Mouse (Mus musculus): ENCODE results near the gene Prdm15.

Gene Prdm15

GRCm38 (mm10) chr16:97817414-97817813 is 34.2 kb downstream of the Prdm15 start:
- no peak for DNase-seq

GRCm38 (mm10) chr16:97815269-97815668 is 36.4 kb downstream of the Prdm15 start:
- DNase-seq, result peak; percentile 28

DNA sequence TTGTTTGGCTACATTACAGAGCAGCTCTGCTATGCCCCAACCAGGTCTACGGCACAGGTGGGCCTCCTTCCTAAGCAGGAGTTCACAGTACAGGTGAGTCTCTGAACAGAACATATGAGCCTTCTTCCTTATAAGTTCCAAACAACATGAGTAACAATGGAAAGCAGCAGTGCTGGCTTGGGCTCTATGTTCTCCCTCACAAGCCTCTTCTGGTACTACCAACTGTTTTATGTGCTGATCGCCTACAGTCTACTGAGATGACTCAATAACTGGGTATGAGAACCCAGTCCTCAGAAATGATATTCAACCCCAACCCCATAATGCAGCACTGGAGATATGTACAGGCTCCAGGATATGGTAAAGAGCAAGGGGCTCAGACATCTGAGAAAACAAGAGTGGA is 37.6 kb downstream of the Prdm15 start:
- no peak for DNase-seq

DNA sequence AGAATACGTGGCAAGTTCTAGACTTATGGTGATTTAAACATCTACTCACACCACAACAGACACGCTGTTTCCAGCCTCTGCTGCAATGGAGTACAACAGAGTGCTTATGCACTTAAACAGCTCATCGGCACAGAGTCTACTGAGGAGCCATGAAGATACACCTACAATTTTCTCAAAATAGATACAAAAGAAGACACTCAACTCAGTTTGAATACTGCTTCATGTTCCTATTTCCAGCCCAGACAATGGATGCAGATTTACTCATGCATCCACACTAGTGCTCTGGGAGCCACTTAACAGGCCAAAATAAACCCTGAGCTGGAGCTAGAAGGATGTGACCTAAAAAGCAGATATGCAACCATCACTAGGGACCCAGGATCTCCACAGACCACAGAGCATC is 42.8 kb downstream of the Prdm15 start:
- DNase-seq, result no peak

DNA sequence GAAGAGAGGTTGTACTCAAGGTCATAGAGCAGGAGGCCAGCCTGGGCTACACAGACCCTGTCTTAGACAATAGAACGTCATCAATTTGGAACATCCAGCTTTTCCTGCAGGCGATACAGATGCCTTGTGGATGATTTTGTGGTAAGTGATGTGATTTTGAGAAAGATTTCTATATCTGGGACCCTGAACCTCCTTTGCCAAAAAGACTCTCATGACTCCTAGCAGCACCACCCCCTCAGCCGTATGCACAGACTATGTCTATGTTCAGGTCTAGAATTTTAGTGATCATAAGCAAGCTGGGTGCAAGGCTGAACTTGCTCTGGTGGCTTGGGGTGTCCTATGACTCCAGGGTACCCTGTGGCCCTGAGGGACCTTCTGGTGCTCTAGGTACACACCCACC is 46.0 kb downstream of the Prdm15 start:
- DNase-seq, result no peak

DNA sequence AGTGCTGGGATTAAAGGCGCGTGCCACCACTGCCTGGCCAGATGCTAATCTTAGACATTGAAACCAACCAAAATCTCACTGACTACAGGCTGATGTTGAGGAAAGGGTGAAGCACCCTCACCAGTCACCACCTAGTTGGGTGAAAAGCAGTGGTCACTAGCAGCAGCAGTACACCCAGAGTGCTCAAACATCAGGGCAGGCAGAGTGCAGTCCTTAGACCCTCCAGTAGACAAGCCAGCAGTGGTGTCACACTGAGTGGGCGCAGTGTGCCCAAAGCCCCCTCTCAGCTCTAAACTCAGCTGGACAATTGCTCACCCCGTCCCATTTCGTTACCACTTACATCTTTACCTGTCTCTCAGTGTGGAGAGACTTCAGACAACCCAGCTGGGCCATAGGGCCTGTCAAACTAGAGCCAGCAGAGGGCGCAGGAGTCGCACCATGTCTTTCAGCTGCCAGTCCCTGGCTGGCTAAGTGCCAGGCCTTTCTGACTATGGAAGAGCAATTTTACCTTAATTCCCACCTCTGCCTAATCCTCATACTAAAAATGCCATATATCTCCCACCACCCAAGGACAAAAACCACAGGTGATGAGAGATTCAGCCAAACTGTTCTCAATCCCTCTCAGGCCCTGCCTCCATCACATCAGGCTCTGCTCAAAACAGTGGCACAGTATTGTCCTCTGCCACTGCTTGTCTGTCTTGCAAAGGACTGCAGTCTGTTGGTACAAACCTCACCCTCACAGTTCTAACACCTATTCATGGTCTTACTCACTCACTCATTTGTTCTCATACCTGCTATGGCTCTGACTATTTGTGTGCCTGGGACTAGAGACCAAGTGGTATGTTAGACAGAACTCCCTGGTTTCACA is 46.7 kb downstream of the Prdm15 start:
- DNase-seq, result peak; percentile 70

GRCm38 (mm10) chr16:97797950-97798869 is 53.4 kb downstream of the Prdm15 start:
- DNase-seq, result no peak

- no peak for DNase-seq
These were observed 54.4 kb downstream of the Prdm15 start for GRCm38 (mm10) chr16:97797212-97797611.

- no peak for DNase-seq
These were observed 57.4 kb downstream of the Prdm15 start for GRCm38 (mm10) chr16:97794256-97794655.

- DNase-seq, result no peak
These were observed 68.6 kb downstream of the Prdm15 start for GRCm38 (mm10) chr16:97783057-97783456.

DNA sequence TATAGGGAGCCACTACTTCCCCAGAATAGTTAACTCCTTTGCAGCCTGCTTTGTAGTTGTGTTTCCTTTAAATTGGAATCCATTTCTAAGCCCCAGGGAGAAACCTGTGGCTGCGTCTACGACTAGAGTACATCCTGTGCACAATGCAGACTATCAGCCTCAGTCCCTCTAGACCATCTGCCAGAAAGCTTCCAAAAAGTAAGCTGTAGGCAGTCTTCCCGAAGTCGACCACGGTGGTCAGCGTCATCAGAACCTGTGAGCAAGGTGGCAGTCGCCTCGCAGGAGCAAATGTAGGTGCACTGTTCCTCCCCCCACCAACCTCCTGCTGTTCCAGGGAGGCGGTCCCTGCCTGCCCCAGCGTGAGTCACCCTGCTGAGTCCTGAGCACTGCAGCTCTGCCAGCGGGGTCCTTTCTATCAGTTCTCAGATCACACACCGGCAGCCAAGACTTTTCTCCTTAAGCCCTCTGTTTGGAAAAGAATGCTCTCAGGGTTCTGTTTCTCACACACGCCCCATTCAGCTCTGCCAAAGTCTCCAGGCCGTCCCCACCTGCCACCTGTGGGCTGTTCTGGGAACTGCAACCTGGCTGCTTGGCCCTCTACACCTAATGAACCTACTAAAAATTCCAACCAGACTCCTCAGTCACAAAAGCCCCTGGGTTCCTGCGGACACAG is 73.2 kb downstream of the Prdm15 start:
- DNase-seq, result peak; percentile 47

DNA sequence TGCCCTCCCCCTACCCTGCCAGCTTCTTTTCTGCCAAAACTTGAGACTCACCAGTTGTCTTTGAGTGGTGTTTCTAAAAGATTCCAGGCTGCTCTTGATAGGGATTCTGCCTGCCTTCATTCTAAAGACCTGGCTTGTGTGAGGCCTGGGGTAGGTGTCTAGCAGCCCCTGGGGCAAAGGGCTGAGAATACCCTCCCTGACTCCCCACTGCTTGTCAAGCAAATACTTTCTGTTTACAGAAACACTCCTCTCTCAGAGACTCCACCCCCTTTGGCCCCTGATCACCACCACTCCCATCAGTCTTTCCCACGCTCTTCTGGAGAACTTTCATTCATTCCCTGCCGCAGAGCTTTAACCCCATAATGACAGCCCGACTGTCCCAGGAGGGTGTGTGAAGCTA is 85.1 kb downstream of the Prdm15 start:
- no peak for DNase-seq

GRCm38 (mm10) chr16:97764626-97765025 is 87.0 kb downstream of the Prdm15 start:
- no peak for DNase-seq

DNA sequence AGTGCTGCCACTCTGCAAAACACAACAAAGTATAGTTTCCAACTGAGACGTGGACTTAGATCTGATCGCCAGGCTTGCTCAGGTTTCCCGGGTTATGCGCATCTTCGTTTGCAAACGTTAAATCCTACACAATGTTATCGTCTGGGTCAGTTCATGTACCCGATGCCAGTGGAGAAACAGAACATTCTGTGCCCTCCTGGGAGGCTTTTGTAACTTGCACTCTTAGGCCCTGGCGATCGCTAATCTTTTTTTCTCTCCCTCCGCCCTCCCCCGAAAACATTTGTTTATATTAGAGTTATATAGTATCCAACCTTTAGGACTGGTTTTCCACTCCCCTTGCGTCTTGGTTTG is 87.7 kb downstream of the Prdm15 start:
- DNase-seq, result no peak

- no peak for DNase-seq
These were observed 88.3 kb downstream of the Prdm15 start, which contains the start of gene Ripk4 for GRCm38 (mm10) chr16:97763061-97763989. Gene Ripk4, minus strand, starts transcription at chr16:97763787.

DNA sequence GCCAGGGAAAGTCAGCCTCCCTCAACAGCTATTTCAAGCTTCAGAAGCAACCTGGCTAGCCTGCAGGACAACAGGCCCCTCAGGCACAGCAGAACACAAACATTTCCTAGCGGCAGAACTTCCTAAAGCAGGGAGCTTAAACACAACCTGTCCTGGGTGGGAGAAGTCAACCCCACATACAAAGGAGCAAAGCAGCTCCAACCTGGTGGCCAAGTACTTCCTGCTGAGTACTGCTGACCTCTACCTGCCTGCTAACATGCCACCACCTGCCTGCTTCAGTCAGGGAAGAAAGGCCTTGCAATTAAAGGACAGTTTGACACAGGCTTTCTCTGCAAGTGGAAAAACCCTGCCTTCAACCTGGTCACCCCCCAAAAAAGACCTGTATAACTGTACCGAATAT is 89.9 kb downstream of the Prdm15 start:
- DNase-seq, result no peak

DNA sequence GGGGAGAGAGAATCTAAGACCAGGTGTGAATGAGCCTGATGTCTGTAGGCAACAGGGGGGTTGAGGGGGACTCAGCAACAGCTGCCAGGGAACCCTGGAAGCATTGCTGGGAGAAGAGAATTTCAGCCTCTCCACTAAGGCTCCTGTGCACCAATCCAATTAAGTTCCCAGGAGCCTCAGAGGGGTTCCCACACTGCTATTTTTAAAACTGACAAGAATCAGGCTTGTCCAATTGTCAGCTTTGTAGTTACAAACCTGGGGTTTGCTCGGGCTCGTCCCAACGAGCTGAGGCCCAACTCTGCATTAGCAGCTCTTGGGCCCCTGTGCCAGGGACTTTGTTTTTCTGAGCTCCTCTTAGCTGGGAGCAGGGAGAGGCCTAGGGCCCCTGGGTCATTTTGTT is 92.0 kb downstream of the Prdm15 start:
- DNase-seq, result no peak

GRCm38 (mm10) chr16:97758288-97758687 is 93.4 kb downstream of the Prdm15 start:
- no peak for DNase-seq

- no peak for DNase-seq
These were observed 95.2 kb downstream of the Prdm15 start for GRCm38 (mm10) chr16:97756460-97756859.

DNA sequence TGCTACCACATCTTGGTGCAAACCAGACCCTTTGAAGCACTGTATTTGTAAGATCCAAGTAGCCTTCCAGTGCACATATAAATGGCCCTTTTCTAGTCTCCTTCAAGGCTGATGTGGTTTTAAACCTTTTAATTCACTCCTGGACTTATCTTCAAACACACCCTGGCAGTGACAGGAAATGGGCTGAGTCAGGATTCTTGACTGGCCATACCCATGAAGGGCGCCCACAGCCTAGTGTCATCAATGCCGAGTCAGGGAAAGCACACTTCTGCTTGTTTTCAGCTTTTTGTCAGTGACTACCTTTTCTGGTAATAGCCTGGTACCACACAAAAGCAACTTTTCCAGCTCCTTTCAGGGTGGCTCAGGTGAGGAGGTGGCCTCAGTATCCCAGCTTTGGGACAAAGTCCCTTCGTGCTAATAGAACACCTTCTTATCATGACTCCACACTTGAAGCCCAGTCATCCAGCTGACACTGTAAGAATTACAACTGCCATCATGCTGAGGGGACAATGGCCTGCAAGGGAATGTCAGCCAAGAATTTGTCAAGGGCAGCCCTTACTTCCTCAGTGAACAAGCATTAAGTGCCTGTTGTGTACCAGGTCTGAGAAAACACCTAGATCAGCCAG is 99.2 kb downstream of the Prdm15 start:
- no peak for DNase-seq

DNA sequence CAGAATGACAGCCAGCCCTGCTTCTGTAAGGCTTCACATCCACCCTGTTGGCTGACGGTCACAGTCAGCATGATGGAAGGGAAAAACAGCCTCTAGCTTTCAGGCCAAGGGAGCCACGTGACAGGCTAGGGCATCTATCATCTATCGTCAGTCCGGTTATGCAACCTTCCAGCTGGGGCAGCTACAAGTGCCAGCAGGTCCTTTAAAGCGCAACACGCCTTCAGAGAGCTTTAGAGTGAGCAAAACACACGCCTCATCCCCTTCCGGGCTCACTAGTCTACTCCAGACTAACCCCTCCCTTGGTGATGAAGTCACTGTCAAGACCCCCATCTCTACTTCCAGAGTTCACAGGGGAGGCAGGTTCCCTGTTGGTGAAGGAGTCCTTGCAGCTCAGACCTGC is 99.8 kb downstream of the Prdm15 start:
- no peak for DNase-seq

- DNase-seq, result no peak
These were observed 103.2 kb downstream of the Prdm15 start for GRCm38 (mm10) chr16:97748421-97748820.
